Mouse (Mus musculus) erythroblast, embryonic 14.5 days (primary cell): ENCODE results near the gene Agpat4. TPM values are rescaled to one million over a fixed set of nuclear protein-coding genes. Genes with fewer than 3 reads are reported as not detected.
A peak's percentile ranks its signal among the peaks of the same experiment; 100 is the strongest.

Experiments used
- H3K27me3 ChIP-seq: 2 replicates; pipeline ENCODE4 v1.6.1; 2012; ENCODE audit warnings: inconsistent platforms; ENCODE audit not compliant: control insufficient read depth
- H3K36me3 ChIP-seq: 2 replicates; pipeline ENCODE4 v1.6.1; 2012; ENCODE audit warnings: mild to moderate bottlenecking, inconsistent platforms; ENCODE audit not compliant: control insufficient read depth
- H3K4me1 ChIP-seq: 2 replicates; pipeline ENCODE4 v1.6.1; 2012; ENCODE audit warnings: inconsistent platforms; ENCODE audit not compliant: control insufficient read depth
- H3K4me3 ChIP-seq: replicated peaks from 2 replicates; pipeline ENCODE3; 2012; ENCODE audit warnings: moderate library complexity, mild to moderate bottlenecking, inconsistent platforms
- H3K9me3 ChIP-seq: 2 replicates; pipeline ENCODE4 v1.6.1; 2012; ENCODE audit warnings: low read length, inconsistent platforms, mixed read lengths; ENCODE audit not compliant: control insufficient read depth
- GATA1 ChIP-seq: IDR thresholded peaks from 2 replicates; pipeline ENCODE4 v1.6.1; 2012; ENCODE audit warnings: low read length, inconsistent platforms, mixed read lengths
- TAL1 ChIP-seq: IDR thresholded peaks from 3 replicates; pipeline ENCODE4 v1.6.1; 2012; ENCODE audit warnings: low read length, inconsistent platforms, mixed read lengths
- polyA plus RNA-seq: library from polyadenylated mRNA; stranded (reverse); fragments of >175 nt; gene quantifications from 2 replicates; pipeline ENCODE4 v1.2.3, GENCODE M21; 2012

The Agpat4 gene
- polyA plus RNA-seq, 1 experiment = 7.6 TPM

DNA sequence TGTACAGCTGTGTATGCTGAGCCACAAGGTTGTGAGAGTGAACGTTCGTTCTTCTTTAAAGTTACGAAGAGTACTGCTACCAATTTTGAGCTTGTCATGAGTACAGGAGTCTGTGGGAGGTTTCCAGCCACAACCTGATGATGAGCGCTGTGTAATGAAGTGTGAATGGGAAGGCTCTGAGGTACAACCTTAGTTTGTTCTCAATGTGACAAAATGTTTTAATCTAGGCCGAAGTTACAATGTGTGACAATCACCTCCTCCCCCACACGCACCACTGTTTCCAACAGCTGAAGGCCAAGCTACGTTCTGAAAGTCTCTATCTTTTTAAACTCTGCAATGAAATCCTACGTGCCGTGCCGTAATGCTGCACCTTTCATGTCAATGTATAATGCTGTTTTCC is 16.2 kb upstream of the Agpat4 start:
- H3K36me3 ChIP-seq = no peaks in the 10 kb centered on the region; the same call in 1 of the 2 replicates
- peaks cover 32% of the 10 kb centered on the region for H3K4me1 ChIP-seq
- H3K4me3 ChIP-seq = no peak overlapping the region
- TF ChIP-seq GATA1 = no peak
- no peak for TF ChIP-seq TAL1
- H3K9me3 ChIP-seq = peaks cover 6% of the 10 kb centered on the region
- H3K27me3 ChIP-seq = peaks cover 10% of the 10 kb centered on the region

DNA sequence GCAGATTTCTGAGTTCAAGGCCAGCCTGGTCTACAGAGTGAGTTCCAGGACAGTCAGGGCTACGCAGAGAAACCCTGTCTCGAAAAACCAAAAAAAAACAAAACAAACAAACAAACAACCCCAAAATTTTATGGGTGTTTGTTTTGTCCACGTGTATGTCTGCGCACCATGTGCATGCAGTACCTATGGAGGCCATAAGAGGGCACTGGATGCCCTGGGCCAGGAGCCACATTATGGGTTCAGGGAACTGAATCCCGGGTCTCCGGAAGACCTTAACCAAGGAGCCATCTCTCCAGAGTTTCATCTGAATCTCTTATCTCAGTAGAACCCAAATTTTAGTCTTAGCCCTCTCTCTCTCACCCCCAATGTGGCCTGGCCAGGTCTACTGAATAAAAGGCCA is 14.7 kb upstream of the Agpat4 start:
- peaks cover 4% of the 10 kb centered on the region; the same call in 1 of the 2 replicates for H3K27me3 ChIP-seq
- H3K9me3 ChIP-seq = peaks cover 6% of the 10 kb centered on the region
- TF ChIP-seq GATA1 (no peak), TAL1 (no peak)
- no peaks in the 10 kb centered on the region; the same call in 1 of the 2 replicates for H3K36me3 ChIP-seq
- H3K4me3 ChIP-seq = no peak overlapping the region
- peaks cover 32% of the 10 kb centered on the region for H3K4me1 ChIP-seq

DNA sequence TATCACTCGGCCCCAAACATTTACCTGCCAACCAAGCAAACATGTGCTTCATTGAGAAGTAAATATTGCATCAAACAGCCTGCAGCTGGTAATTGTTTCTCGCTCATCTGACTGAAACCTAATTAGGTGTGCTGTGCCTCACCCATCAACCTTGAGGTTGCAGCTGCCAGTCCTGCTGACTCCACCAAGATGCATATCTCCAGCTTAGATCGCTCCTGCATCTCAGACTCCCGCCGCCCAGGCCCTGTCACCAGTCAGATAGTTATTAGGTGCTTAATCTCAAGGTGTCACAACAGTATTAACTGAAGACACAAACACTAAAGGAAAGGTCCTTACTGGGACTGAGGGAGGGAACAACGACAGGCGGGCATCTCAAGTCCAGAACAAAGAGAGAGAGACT is 14.3 kb upstream of the Agpat4 start:
- H3K4me1 ChIP-seq = peaks cover 32% of the 10 kb centered on the region
- H3K4me3 ChIP-seq = no peak overlapping the region
- peaks cover 4% of the 10 kb centered on the region; the same call in 1 of the 2 replicates for H3K27me3 ChIP-seq
- no peaks in the 10 kb centered on the region; the same call in 1 of the 2 replicates for H3K36me3 ChIP-seq
- H3K9me3 ChIP-seq = peaks cover 6% of the 10 kb centered on the region
- TF ChIP-seq GATA1 (peak; percentile 58; the same call in 1 of the 2 replicates), TAL1 (no peak)

DNA sequence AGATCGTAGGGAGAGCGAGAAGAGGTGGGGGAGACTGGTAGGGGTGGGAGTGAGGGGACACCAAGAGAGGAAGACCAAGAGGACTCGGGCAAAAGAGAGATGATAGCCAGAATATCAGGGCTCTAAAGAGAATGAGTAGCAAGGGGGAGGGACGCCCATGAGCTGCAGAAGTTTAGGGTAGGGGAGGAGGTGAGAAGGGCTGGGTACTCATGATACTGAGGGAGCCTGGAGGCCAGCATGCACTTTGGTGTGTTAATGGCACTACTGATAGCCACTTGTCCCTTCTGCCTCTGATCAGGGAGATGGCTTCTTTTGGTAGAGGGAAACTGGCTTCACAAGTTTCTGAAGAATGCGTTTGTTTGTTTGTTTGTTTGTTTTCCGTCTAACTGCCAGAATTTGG is 13.8 kb upstream of the Agpat4 start:
- Histone ChIP-seq H3K4me1 (peaks cover 32% of the 10 kb centered on the region), H3K36me3 (no peaks in the 10 kb centered on the region; the same call in 1 of the 2 replicates), H3K4me3 (no peak overlapping the region), H3K27me3 (peaks cover 3% of the 10 kb centered on the region; the same call in 1 of the 2 replicates), H3K9me3 (peaks cover 5% of the 10 kb centered on the region)
- TF ChIP-seq GATA1 (no peak), TAL1 (no peak)

DNA sequence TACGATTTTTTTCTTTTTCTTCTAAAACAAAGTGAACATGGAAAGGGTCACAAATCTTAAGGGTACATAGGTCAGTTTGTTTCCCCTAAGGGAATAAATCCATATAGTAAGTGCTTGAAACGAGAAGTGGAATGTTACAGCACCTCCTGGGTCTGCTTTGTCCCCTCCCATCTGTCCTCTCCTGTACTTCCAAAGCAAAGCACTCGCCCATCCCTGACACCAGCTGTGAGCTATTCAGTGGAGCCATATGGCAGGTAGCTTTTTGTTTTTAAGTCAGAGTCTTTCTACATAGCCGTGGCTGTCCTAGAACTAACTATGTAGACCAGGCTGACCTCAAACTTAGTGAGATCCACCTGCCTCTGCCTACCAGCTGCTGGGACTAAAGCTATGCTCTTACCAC is 12.2 kb upstream of the Agpat4 start:
- Histone ChIP-seq H3K27me3 (peaks cover 8% of the 10 kb centered on the region), H3K36me3 (no peaks in the 10 kb centered on the region; the same call in 1 of the 2 replicates), H3K4me1 (peaks cover 33% of the 10 kb centered on the region), H3K4me3 (no peak overlapping the region), H3K9me3 (no peaks in the 10 kb centered on the region)
- no peak for TF ChIP-seq TAL1
- TF ChIP-seq GATA1 = no peak

DNA sequence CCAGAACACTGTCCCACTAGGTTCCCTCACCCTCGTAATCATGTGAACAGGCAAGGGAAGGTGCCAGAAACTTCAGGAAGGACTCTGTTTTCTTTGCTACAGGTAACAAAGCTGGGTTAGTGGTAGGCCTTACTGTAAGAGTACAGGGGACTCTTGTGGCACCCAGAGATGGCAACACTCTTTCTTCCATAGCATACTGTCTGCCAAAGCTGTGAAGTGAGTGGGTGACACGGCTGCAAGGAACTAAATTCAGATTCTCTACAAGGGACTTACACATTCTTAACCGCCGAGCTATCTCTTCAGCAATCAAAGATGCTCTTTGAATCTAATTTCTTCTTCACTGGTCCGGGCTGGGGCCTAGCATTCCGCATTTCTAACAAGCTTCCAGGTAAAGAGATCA is 4.9 kb upstream of the Agpat4 start:
- peaks cover 21% of the 10 kb centered on the region for H3K4me1 ChIP-seq
- H3K4me3 ChIP-seq = no peak overlapping the region
- TF ChIP-seq TAL1 = no peak
- TF ChIP-seq GATA1 = no peak
- H3K9me3 ChIP-seq = peaks cover 8% of the 10 kb centered on the region
- H3K36me3 ChIP-seq = peaks cover 4% of the 10 kb centered on the region
- H3K27me3 ChIP-seq = peaks cover 7% of the 10 kb centered on the region

DNA sequence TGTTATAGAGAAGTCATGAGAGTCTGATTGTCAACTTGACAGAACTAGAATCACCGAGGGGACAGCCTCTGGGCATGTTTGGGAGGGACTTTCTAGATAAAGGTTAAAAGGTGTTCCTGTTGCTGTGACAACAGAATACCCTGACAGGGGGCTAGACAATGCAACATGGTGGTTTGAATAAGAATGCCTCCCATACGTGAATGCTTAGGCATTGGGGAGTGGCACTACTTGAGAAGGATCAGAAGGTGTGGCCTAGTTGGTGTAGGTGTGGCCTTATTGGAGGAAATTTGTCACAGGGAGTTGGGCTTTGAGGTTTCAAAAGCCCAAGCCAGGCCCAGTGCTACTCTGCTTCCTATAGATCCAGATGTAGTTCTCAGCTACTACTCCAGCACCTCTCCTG is 3.4 kb upstream of the Agpat4 start:
- no peak overlapping the region for H3K4me3 ChIP-seq
- no peak for TF ChIP-seq GATA1
- TF ChIP-seq TAL1 = no peak
- H3K36me3 ChIP-seq = peaks cover 4% of the 10 kb centered on the region
- peaks cover 27% of the 10 kb centered on the region for H3K4me1 ChIP-seq
- H3K9me3 ChIP-seq = peaks cover 8% of the 10 kb centered on the region
- H3K27me3 ChIP-seq = peaks cover 4% of the 10 kb centered on the region

DNA sequence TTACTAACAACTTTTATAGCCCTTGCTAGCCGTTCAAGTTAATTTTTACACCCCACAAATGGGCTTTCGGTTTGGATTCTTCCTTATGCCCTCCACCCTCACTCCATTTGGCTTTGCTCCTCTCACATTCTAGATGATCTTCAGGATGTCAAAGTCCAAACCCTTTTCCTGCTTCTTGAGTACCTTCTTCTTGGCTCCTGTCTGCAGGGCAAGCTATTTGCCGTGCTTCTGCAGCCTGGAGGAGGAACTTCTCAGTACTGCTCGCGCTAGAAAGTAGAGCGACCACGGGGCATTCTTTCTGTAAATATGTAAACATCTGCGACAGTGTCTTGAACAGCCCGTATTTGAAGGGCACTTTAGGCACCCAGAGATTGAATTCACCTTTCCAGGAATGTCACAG is 373 bp upstream of the Agpat4 start:
- no peaks in the 10 kb centered on the region for H3K27me3 ChIP-seq
- no peak for TF ChIP-seq TAL1
- TF ChIP-seq GATA1 = no peak
- peaks cover 26% of the 10 kb centered on the region for H3K36me3 ChIP-seq
- peaks cover 8% of the 10 kb centered on the region for H3K9me3 ChIP-seq
- peaks cover 52% of the 10 kb centered on the region for H3K4me1 ChIP-seq
- H3K4me3 ChIP-seq = peak overlapping the region; percentile 70

DNA sequence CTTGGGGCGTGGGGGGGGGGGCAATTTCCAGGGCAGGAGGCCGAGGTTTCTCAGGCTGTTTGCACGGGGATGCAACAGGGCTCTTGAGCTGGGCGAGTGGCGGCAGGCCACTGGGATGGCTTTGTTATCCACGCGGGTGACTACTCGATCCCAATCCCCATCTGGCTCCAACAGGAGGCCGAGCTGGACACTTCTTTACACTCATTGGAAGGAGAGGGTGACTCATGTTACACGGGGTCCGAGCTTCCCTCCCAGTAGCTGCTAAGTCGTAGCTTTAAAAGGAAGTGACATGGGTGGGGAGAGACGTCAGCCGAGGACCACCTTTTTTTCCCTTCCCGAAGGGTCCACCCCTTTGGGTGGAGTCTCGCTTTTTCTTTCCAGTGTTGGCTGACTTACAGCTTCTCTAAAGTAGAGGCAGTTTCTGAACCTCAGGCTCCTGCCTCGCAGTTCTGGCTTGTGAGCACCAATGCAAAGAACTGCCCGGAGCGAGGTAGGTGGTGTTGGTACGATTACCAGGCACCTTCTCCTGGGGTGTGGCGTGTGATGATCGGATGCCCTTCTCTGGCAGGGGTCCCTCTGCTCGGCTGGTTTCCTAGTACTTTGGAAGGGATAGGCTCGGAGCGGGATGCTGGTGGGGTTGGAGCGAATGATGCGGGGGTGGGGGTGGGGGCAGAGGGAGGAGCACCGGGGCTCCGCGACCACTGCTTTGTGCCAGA is 580 bp downstream of the Agpat4 start:
- Histone ChIP-seq H3K36me3 (peaks cover 36% of the 10 kb centered on the region), H3K27me3 (no peaks in the 10 kb centered on the region), H3K4me3 (peak overlapping the region; percentile 70), H3K9me3 (peaks cover 8% of the 10 kb centered on the region), H3K4me1 (peaks cover 57% of the 10 kb centered on the region)
- TF ChIP-seq GATA1 (no peak), TAL1 (no peak)

DNA sequence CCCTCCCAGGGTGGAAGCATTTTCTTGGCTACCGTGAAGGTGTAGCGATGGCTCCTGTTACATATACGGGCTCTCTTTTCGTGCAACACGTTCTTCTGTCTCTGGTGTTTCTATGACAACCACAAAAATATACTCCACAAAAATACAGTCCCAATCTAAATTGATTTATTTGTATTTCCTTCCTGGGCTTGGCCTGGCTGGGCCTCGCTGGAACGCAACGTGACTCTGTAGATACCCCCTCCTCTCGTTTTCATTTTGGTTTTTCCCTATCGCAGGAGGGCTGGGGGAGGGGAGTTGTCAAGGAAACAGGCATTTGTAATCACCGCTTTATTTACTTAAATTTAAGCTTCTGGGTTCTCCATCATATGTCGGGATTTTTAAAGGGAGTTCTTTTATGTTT is 1.2 kb downstream of the Agpat4 start:
- peaks cover 8% of the 10 kb centered on the region for H3K9me3 ChIP-seq
- H3K27me3 ChIP-seq = no peaks in the 10 kb centered on the region
- H3K4me3 ChIP-seq = peak overlapping the region; percentile 70
- TF ChIP-seq TAL1 (no peak), GATA1 (no peak)
- H3K4me1 ChIP-seq = peaks cover 61% of the 10 kb centered on the region
- peaks cover 41% of the 10 kb centered on the region for H3K36me3 ChIP-seq
